In genomic region chr1:24633553-24634132, GRCm38 (mm10) we compare ENCODE assay signal across 8 mouse cellular contexts. TPM values are rescaled to one million over a fixed set of nuclear protein-coding genes. Genes with fewer than 3 reads are reported as not detected.
DNase-seq lines count a peak whose midpoint lies in the region.

No protein-coding gene starts in this region.

- intact Hi-C loops in heart, postnatal 10 days (cut with DNase I) = loop anchor here (5.0 kb wide), 1 partner anchor 256 kb away; no protein-coding TSS in a partner anchor

- peak; percentile 16 for DNase-seq in adrenal gland, postnatal 14 days
- DNase-seq in adrenal gland, postnatal 25 days = no peak
- peak; percentile 28 to 48 for DNase-seq in right cerebral cortex, adult 2 months (ENCODE audit: low spot score in 2 of 2)
- DNase-seq in right cerebral cortex, postnatal 4 days = no peak
- DNase-seq in heart, postnatal 10 days = peak; percentile 20 to 41
- peak; percentile 15 to 49 for DNase-seq in layer of hippocampus, postnatal 14 days (ENCODE audit: low spot score in 2 of 2)
- DNase-seq in right cerebral cortex, postnatal 25 days = peak; percentile 7
- no peak for DNase-seq in adrenal gland, postnatal 36 days

RNA-seq across cellular contexts. Expression of gene Lmbrd1, which starts 44.8 kb away (rescaled TPM):
- 56.0 and 58.9 TPM in 2 replicates for total RNA-seq in adrenal gland, postnatal 14 days (2021)
- 67.2 and 81.2 TPM in 2 replicates for total RNA-seq in adrenal gland, postnatal 25 days (2021)
- 10 to 100 TPM; 36.5 to 39.9 TPM for total RNA-seq in heart, postnatal 10 days (2021)
- 100 to 1,000 TPM in 1 of 2 experiments, 10 to 100 TPM in 1; 100.0 to 102 TPM for total RNA-seq in layer of hippocampus, postnatal 14 days (2021)
- total RNA-seq in adrenal gland, postnatal 36 days (2021) = 10 to 100 TPM; 76.6 to 77.3 TPM

RNA-seq across cellular contexts. Expression of gene Col19a1, which starts 46.4 kb away (rescaled TPM):
- 0.23 TPM in 1 of 2 replicates, not detected in the other for total RNA-seq in adrenal gland, postnatal 14 days (2021)
- not detected in 2 replicates for total RNA-seq in adrenal gland, postnatal 25 days (2021)
- total RNA-seq in heart, postnatal 10 days (2021) = under 1 TPM; 0.05 to 0.07 TPM
- total RNA-seq in layer of hippocampus, postnatal 14 days (2021) = 10 to 100 TPM; 26.1 to 28.3 TPM
- total RNA-seq in adrenal gland, postnatal 36 days (2021) = under 1 TPM; 0.07 TPM

Comparison
In these comparisons a context has a peak if more than half of its experiments do, and no peak if none do; other contexts are left out.
1. DNase-seq: peak in adrenal gland, postnatal 14 days (single experiment), right cerebral cortex, adult 2 months (2 of 2), heart, postnatal 10 days (2 of 2), layer of hippocampus, postnatal 14 days (2 of 2) and right cerebral cortex, postnatal 25 days (single experiment); none in adrenal gland, postnatal 25 days (single experiment), right cerebral cortex, postnatal 4 days (single experiment) and adrenal gland, postnatal 36 days (0 of 2).
2. RNA of gene Col19a1, which starts 46.4 kb away (total RNA-seq): 26.1 to 28.3 TPM in layer of hippocampus, postnatal 14 days; 0.05 to 0.07 TPM in heart, postnatal 10 days, 0.07 TPM in adrenal gland, postnatal 36 days, 0.23 TPM in adrenal gland, postnatal 14 days and not detected in adrenal gland, postnatal 25 days; every median in the first group is over 10 times any median in the second.